Mouse (Mus musculus): ENCODE results near the gene Treml2. TPM values are rescaled to one million over a fixed set of nuclear protein-coding genes. Genes with fewer than 3 reads are reported as not detected.
"Not testable (repeated sequence)": the region's sequence is repeated elsewhere in the genome, so short reads cannot be mapped to it uniquely, and the experiment has no call there.

Gene Treml2
- polyA plus RNA-seq, 1 experiment from 2014 or later = not detected

DNA sequence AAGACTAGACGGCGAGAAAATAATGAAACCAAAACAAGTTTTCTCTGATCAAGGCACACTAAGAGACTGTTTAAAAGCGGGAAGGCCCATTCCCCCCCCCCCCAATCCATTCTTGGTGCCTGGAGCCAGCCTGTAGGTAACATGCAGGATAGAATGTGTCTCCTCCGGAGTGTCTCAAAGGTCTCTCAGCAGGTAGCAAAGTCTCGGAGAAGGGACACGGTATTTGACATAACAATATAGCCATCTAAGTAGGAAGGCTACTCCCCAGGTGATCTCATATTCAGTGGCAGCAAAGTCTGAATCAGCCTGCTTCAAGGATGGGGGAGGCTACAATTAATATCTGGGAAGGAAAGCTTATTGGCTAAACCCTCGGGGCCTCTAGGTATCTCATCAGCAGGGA, 53.7 kb downstream of the Treml2 start:
- WGBS = 58% methylated on average over 7 of the region's 7 CpGs
- not testable (repeated sequence) for H3K4me1 ChIP-seq (replicated peaks; ENCODE audit: control insufficient read depth, insufficient read depth, low read length); H3K36me3 ChIP-seq (ENCODE audit: control insufficient read depth, insufficient read depth); H3K4me3 ChIP-seq (replicated peaks; ENCODE audit: low read length); H3K9me3 ChIP-seq (ENCODE audit: control insufficient read depth, low read length); ATAC-seq; H3K27ac ChIP-seq (ENCODE audit: low read length); H3K9ac ChIP-seq (replicated peaks; ENCODE audit: low read depth, low read length); H3K4me2 ChIP-seq (ENCODE audit: low read length); H3K27me3 ChIP-seq (replicated peaks; ENCODE audit: control insufficient read depth, insufficient read depth, low read length)

DNA sequence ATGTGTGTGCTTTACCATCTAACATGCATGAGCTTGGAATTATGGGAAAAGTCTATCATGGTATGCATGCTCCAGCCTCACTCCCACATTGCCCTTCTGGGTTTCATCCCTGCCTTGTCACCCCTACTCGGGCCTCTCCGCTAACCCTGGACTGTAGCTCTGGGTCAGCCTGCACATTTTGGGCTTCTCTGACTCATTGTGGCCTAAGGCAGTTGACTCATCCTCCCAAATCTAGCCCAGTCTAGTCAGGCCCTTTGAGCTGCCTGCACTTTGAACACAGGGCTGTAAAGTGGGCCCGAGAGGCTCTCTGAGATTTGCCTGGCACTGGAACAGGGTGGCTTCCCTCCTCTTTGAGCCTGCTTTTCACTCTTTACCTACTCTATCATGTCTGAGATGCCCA, 56.5 kb downstream of the Treml2 start:
- Histone ChIP-seq H3K4me3 (replicated peaks; ENCODE audit: low read length) (no peak overlapping the region), H3K27ac (ENCODE audit: low read length) (no peak overlapping the region), H3K4me2 (ENCODE audit: low read length) (no peak overlapping the region), H3K9ac (replicated peaks; ENCODE audit: low read depth, low read length) (no peak overlapping the region), H3K9me3 (ENCODE audit: control insufficient read depth, low read length) (no peaks in the 10 kb centered on the region), H3K36me3 (ENCODE audit: control insufficient read depth, insufficient read depth) (no peaks in the 10 kb centered on the region), H3K4me1 (replicated peaks; ENCODE audit: control insufficient read depth, insufficient read depth, low read length) (no peaks in the 10 kb centered on the region), H3K27me3 (replicated peaks; ENCODE audit: control insufficient read depth, insufficient read depth, low read length) (no peaks in the 10 kb centered on the region)
- 91% methylated on average over 3 of the region's 3 CpGs for WGBS
- no peak for ATAC-seq

GRCm38 (mm10) chr17:48357892-48358291, 58.6 kb downstream of the Treml2 start:
- no peak overlapping the region for H3K4me3 ChIP-seq (replicated peaks; ENCODE audit: low read length)
- H3K9me3 ChIP-seq (ENCODE audit: control insufficient read depth, low read length) = no peaks in the 10 kb centered on the region
- H3K9ac ChIP-seq (replicated peaks; ENCODE audit: low read depth, low read length) = no peak overlapping the region
- H3K4me1 ChIP-seq (replicated peaks; ENCODE audit: control insufficient read depth, insufficient read depth, low read length) = peaks cover 4% of the 10 kb centered on the region
- 38% methylated on average over 2 of the region's 2 CpGs for WGBS
- no peaks in the 10 kb centered on the region for H3K36me3 ChIP-seq (ENCODE audit: control insufficient read depth, insufficient read depth)
- H3K27me3 ChIP-seq (replicated peaks; ENCODE audit: control insufficient read depth, insufficient read depth, low read length) = no peaks in the 10 kb centered on the region
- ATAC-seq = no peak
- no peak overlapping the region for H3K4me2 ChIP-seq (ENCODE audit: low read length)
- no peak overlapping the region for H3K27ac ChIP-seq (ENCODE audit: low read length)

- H3K4me2 ChIP-seq (ENCODE audit: low read length) = no peak within 1 kb of the TSS
- WGBS = 91% methylated on average over 7 of the region's 7 CpGs
- H3K9ac ChIP-seq (replicated peaks; ENCODE audit: low read depth, low read length) = no peak within 1 kb of the TSS
- H3K9me3 ChIP-seq (ENCODE audit: control insufficient read depth, low read length) = no peaks in the 10 kb centered on the region
- H3K4me1 ChIP-seq (replicated peaks; ENCODE audit: control insufficient read depth, insufficient read depth, low read length) = peaks cover 12% of the 10 kb centered on the region
- H3K4me3 ChIP-seq (replicated peaks; ENCODE audit: low read length) = no peak within 1 kb of the TSS
- no peaks in the 10 kb centered on the region for H3K27me3 ChIP-seq (replicated peaks; ENCODE audit: control insufficient read depth, insufficient read depth, low read length)
- ATAC-seq = no peak
- H3K27ac ChIP-seq (ENCODE audit: low read length) = no peak within 1 kb of the TSS
- no peaks in the 10 kb centered on the region for H3K36me3 ChIP-seq (ENCODE audit: control insufficient read depth, insufficient read depth)
Observed at GRCm38 (mm10) chr17:48359616-48360015, 60.3 kb downstream of the Treml2 start, which contains the start of gene Treml1. Treml1 (plus strand) TSS chr17:48359916.

DNA sequence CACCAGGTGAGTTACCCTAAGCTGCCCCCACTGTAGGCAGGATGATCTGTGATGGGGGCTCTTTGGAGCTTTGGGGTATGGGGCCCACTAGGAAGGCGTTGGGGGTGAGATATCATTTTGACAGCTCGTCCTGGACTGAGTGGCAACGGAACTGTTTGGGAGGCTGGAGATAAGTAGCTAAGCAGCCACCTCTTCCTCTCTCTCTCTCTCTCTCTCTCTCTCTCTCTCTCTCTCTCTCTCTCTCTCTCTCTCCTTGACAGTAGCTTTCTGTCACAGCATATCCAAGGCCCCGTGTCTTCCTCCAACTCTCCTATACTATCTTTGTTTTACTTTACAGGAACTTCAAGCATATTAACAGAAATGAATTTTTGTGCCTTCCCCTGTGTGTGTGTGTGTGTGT, 61.2 kb downstream of the Treml2 start:
- Histone ChIP-seq H3K4me1 (replicated peaks; ENCODE audit: control insufficient read depth, insufficient read depth, low read length) (peaks cover 12% of the 10 kb centered on the region), H3K27ac (ENCODE audit: low read length) (no peak overlapping the region), H3K4me3 (replicated peaks; ENCODE audit: low read length) (no peak overlapping the region), H3K9me3 (ENCODE audit: control insufficient read depth, low read length) (no peaks in the 10 kb centered on the region), H3K4me2 (ENCODE audit: low read length) (no peak overlapping the region), H3K36me3 (ENCODE audit: control insufficient read depth, insufficient read depth) (no peaks in the 10 kb centered on the region), H3K9ac (replicated peaks; ENCODE audit: low read depth, low read length) (no peak overlapping the region), H3K27me3 (replicated peaks; ENCODE audit: control insufficient read depth, insufficient read depth, low read length) (no peaks in the 10 kb centered on the region)
- WGBS = 86% methylated on average over 4 of the region's 4 CpGs
- no peak for ATAC-seq

Other genes starting within 250 kb of the Treml2 start
- gene 1700067P10Rik, start 210.2 kb upstream of the Treml2 start, polyA plus RNA-seq (2015; fragmentation: Nextera tagmentation; extraction: Ambion mirVana) = not detected in 2 replicates
- gene 9830107B12Rik, start 153.2 kb upstream of the Treml2 start, polyA plus RNA-seq (2015; fragmentation: Nextera tagmentation; extraction: Ambion mirVana) = not detected in 2 replicates
- gene A530064D06Rik, start 132.2 kb upstream of the Treml2 start, polyA plus RNA-seq (2015; fragmentation: Nextera tagmentation; extraction: Ambion mirVana) = not detected in 2 replicates
- gene Trem1, start 66.7 kb upstream of the Treml2 start, polyA plus RNA-seq (2015; fragmentation: Nextera tagmentation; extraction: Ambion mirVana) = not detected in 2 replicates
- not detected in 2 replicates for gene Trem3, start 51.7 kb upstream of the Treml2 start, polyA plus RNA-seq (2015; fragmentation: Nextera tagmentation; extraction: Ambion mirVana)
- gene Treml4, start 35.2 kb upstream of the Treml2 start, polyA plus RNA-seq (2015; fragmentation: Nextera tagmentation; extraction: Ambion mirVana) = not detected in 2 replicates
- gene B430306N03Rik, start 16.6 kb downstream of the Treml2 start, polyA plus RNA-seq (2015; fragmentation: Nextera tagmentation; extraction: Ambion mirVana) = not detected in 2 replicates
- gene Trem2, start 46.9 kb downstream of the Treml2 start, polyA plus RNA-seq (2015; fragmentation: Nextera tagmentation; extraction: Ambion mirVana) = 2.9 and 3.4 TPM in 2 replicates
- gene Treml1, start 60.4 kb downstream of the Treml2 start, polyA plus RNA-seq (2015; fragmentation: Nextera tagmentation; extraction: Ambion mirVana) = 0.18 and 0.51 TPM in 2 replicates
- 19.7 and 21.8 TPM in 2 replicates for gene Nfya, start 110.4 kb downstream of the Treml2 start, polyA plus RNA-seq (2015; fragmentation: Nextera tagmentation; extraction: Ambion mirVana)
- 49.1 and 54.5 TPM in 2 replicates for gene Oard1, start 110.5 kb downstream of the Treml2 start, polyA plus RNA-seq (2015; fragmentation: Nextera tagmentation; extraction: Ambion mirVana)
- gene Apobec2, start 133.4 kb downstream of the Treml2 start, polyA plus RNA-seq (2015; fragmentation: Nextera tagmentation; extraction: Ambion mirVana) = 0.29 and 0.43 TPM in 2 replicates
- 2.0 and 2.5 TPM in 2 replicates for gene Tspo2, start 152.0 kb downstream of the Treml2 start, polyA plus RNA-seq (2015; fragmentation: Nextera tagmentation; extraction: Ambion mirVana)
- gene Unc5cl, start 155.4 kb downstream of the Treml2 start, polyA plus RNA-seq (2015; fragmentation: Nextera tagmentation; extraction: Ambion mirVana) = 0.19 TPM in 1 of 2 replicates, not detected in the other

All from forebrain, embryonic 16.5 days (tissue).